Mouse (Mus musculus): ENCODE data around the gene Zbtb1.
"Not testable (repeated sequence)": the region's sequence is repeated elsewhere in the genome, so short reads cannot be mapped to it uniquely, and the experiment has no call there.

Zbtb1 gene

GRCm38 (mm10) chr12:76403886-76404537, 33.9 kb downstream of the Zbtb1 start, which contains the start of gene Hspa2:
Gene Hspa2, plus strand, starts transcription at chr12:76404176.
- peak; percentile 97 for DNase-seq (ENCODE audit: extremely low spot score, low read depth, low spot score)

GRCm38 (mm10) chr12:76404836-76405182, 34.7 kb downstream of the Zbtb1 start:
- DNase-seq (ENCODE audit: extremely low spot score, low read depth, low spot score), result no peak

GRCm38 (mm10) chr12:76405183-76405970, 35.3 kb downstream of the Zbtb1 start:
- no peak for DNase-seq (ENCODE audit: extremely low spot score, low read depth, low spot score)

GRCm38 (mm10) chr12:76405971-76406370, 35.9 kb downstream of the Zbtb1 start:
- no peak for DNase-seq (ENCODE audit: extremely low spot score, low read depth, low spot score)

DNA sequence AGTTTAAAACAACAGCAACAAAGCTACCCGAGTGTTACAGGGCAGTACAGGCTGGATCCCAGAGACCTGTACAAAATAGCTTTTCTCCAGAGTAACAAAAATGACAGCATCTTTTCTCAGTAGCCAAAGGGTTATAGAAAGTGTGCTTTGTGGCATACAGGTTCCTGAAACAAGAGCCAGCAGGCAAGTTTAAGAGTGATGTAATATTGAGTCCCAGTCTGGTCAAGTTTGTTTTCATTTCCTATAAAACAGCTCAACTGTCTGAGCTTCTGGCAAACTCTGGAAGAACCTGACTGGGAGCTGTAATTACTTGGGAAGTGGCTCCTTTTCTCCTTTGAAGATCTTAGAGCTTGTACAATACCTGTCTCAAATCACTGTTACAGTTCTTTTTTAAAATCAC, 37.1 kb downstream of the Zbtb1 start:
- no peak for DNase-seq (ENCODE audit: extremely low spot score, low read depth, low spot score)

- no peak for DNase-seq (ENCODE audit: extremely low spot score, low read depth, low spot score)
These were observed 39.1 kb downstream of the Zbtb1 start for GRCm38 (mm10) chr12:76409166-76409565.

DNA sequence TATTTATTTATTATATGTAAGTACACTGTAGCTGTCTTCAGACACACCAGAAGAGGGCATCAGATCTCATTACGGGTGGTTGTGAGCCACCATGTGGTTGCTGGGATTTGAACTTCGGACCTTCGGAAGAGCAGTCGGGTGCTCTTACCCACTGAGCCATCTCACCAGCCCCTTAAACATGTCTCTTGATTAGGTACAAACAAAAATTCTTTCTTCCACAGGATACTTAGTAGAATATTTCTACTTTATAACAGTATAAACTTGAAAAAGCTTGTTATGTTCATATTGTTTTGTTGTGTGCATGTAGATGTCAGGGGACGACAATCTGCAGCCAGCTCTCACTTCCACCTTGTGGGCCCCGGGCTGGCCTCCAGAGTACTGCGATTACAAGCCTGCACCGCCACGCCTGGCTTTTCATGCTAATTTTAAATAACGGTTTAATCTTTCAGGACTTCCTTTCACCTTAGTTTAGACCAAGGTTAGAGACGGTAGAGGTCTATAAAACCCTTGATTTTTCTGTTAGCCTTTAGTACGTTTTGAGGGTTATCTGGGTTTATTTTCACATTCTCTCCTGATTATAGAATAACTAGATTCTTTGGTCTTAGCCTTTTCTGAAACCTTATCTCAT, 45.4 kb downstream of the Zbtb1 start:
- no peak for DNase-seq (ENCODE audit: extremely low spot score, low read depth, low spot score)

GRCm38 (mm10) chr12:76417433-76417854, 47.4 kb downstream of the Zbtb1 start, which contains the start of gene Ppp1r36:
Gene Ppp1r36, plus strand, starts transcription at chr12:76417538.
- no peak for DNase-seq (ENCODE audit: extremely low spot score, low read depth, low spot score)

DNA sequence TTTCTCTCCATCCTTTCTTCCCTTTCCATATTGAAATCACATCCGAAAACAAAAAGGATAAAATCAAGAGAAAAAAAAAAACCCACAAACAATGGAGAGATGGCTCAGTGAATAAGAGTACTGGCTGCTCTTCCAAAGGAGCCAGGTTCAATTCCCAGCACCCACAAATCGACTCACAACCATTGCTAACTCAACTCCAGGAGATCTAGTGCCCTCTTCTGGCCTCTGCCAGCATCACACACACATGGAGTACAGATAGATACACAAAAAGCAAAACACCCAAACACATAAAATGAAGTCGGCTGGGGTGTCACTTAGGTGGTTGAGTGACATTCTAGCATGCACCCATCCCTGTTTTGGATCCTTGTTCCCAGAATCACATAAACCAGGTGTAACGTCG, 48.3 kb downstream of the Zbtb1 start:
- no peak for DNase-seq (ENCODE audit: extremely low spot score, low read depth, low spot score)

- DNase-seq (ENCODE audit: extremely low spot score, low read depth, low spot score), result no peak
These were observed 55.2 kb downstream of the Zbtb1 start for GRCm38 (mm10) chr12:76425256-76425655.

DNA sequence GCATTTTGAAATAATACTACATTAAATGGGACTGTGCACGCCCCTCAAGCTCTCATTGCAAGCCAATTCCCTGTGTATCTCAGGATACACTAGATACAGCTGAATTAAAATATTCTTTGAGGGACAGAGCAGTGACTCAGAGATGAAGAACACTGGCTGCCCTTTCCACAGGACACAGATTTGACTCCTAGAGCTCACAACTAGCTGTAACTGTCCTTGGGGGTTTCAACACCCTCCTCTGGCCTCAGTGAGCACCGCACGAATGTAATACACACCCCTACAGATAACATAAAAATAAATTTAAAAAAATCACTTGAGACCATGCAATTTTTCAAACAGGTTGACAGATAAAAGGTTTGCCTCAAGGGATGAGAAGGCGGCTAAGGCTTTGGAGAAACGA, 57.5 kb downstream of the Zbtb1 start:
- DNase-seq (ENCODE audit: extremely low spot score, low read depth, low spot score), result no peak

DNA sequence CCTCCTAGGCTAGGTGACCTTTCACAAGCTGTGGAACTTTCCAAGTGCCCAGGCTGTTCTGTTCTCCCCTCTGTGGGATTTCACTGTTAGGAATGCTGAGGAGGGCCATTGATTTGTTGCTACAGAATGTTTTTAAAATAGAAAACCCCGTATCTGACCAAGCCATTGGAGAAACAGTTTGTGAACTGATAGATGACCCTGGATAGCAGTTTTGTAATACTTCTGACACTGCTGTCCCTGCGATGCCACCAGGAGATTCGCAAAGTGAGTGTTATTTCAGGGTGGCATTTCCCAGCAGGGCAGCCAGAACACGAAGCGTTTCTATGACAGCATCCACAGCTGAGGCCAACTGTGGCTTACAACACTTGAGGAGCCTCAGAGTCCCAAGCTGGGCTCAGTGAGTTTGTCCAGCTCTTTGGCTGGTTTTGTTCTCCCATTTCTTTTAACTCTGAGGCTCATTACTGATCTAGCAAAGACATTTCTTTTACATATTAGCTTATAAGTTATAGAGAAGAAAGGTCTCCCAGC, 60.9 kb downstream of the Zbtb1 start:
- no peak for DNase-seq (ENCODE audit: extremely low spot score, low read depth, low spot score)

DNA sequence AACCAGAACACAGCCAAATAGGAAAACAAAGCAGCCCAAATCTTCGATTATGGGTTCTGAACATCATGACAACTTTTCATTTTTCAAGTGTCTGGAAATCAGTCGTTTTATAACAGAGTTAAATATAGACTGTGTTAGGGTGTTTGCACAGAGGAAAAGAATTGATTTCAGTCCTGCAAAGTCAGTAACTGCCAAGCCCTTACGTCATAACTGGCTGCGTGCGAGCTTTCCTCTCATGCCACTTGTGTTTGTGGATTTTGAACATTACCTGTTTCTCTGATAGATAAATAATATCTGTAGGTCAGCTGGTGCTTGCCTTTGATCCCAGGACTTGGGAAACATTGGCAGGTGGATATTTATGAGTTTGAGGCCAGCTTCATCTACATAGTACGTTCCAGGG, 61.4 kb downstream of the Zbtb1 start:
- no peak for DNase-seq (ENCODE audit: extremely low spot score, low read depth, low spot score)

GRCm38 (mm10) chr12:76434111-76434510, 64.0 kb downstream of the Zbtb1 start:
- no peak for DNase-seq (ENCODE audit: extremely low spot score, low read depth, low spot score)

DNA sequence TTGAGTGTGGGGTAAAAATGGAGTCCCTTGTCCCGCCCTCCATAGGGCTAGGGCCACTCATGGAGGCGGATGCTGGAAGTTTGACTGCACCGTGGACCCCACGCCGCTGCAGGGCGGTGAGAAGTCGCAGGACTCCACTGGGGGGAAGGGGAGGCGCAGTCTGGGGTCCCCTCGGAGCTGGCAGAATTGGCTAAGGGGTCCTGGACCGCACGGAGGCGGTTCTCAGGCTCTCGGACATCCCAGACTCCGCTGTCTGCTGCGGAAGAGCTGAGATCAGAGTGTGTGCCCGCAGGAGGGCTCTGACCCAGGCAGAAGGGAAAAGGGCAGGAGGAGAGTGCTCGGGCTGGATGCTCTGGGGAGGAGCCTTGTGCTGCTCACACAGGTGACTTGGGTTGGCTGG, 65.0 kb downstream of the Zbtb1 start:
- no peak for DNase-seq (ENCODE audit: extremely low spot score, low read depth, low spot score)

DNA sequence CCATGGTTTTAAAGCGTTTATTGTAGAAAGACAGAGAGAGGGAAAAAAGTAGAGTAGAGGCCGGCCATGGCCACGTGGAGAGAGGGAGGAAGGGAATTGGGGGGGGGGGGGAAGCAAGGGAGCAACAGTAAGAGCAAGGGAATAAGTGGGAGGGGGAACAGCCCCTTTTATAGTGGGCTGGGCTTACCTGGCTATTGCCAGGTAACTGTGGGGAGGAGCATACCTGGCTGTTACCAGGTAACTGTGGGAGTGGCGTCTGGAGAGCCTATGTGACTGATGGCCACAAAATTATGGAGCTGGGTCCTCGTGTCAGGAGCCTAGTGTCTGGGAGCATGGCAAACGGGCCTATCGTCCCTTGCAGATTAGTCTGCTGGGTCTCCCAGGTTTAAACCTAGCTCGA, 65.5 kb downstream of the Zbtb1 start:
- no peak for DNase-seq (ENCODE audit: extremely low spot score, low read depth, low spot score)

DNA sequence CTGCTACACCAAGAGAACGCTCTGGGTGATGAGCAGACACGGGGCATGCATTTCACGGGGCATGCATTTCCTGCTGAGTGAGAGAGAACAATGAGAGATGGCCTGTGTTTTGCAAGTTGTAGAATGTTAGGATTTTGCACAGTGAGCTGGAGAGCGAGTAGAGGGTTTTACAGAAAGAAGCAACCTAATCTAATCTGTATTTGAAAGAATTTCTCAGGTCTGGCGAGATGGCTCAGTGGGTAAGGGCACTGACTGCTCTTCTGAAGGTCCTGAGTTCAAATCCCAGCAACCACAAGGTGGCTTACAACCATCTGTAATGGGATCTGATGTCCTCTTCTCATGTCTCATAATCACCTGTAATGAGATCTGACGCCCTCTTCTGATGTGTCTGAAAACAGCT, 73.4 kb downstream of the Zbtb1 start:
- DNase-seq (ENCODE audit: extremely low spot score, low read depth, low spot score), result not testable (repeated sequence)

DNA sequence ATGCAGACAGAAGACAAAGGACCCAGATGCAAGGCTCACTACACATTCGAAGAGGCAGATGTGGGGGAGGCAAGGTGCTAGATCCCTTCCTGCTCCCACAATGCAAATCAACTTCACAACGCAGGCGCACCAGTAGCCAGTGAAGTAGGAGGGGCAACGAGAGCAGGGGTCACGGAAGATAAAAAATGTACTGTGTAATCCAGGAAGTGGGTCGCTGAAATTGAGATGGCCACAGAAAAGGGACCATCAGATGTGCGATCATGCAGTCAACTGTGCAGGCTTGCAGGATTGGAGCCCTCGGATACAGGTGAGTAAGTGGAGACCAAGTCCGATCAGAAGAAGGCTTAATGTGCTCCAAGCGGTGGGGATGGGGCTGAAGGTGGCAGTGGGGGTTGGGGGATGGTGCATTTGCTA, 74.3 kb downstream of the Zbtb1 start:
- DNase-seq (ENCODE audit: extremely low spot score, low read depth, low spot score), result no peak

DNA sequence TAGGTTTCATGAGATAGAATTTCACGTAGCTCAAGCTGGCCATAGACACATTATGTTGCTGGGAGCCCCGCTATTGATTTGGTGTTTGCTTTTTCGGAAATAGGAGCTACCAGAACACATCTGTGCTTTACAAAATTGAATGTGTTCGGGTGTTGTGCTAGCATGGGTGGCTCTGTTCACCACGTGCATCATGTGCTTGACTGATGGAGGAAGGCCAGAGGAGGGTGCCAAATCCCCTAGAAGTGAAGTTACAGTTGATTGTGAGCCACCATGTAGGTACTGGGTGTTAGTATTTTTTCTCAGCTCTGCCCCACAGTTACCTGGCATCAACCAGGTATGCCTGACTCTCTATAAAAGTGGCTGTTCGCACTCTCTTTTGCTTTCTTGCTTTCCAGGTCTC, 74.8 kb downstream of the Zbtb1 start:
- no peak for DNase-seq (ENCODE audit: extremely low spot score, low read depth, low spot score)

- no peak for DNase-seq (ENCODE audit: extremely low spot score, low read depth, low spot score)
These were observed 76.1 kb downstream of the Zbtb1 start for GRCm38 (mm10) chr12:76446201-76446600.

All from hindlimb bud, embryonic 11.5 days (tissue).